Mouse (Mus musculus): ENCODE data around the gene Uqcc2. TPM values are rescaled to one million over a fixed set of nuclear protein-coding genes. Genes with fewer than 3 reads are reported as not detected.
A peak's percentile ranks its signal among the peaks of the same experiment; 100 is the strongest.

Uqcc2 gene
- polyA plus RNA-seq, 1 experiment from 2014 or later, result 353 TPM

- no peak overlapping the region for H3K9ac ChIP-seq (ENCODE audit: low read length)
- H3K27ac ChIP-seq (ENCODE audit: low read depth), result no peak overlapping the region
- no peak for DNase-seq (ENCODE audit: low spot score)
- H3K4me1 ChIP-seq (replicated peaks; ENCODE audit: control insufficient read depth, insufficient read depth, low read length), result peaks cover 21% of the 10 kb centered on the region
- no peak for ATAC-seq (replicated peaks; ENCODE audit: low FRiP score, low TSS enrichment, low read depth)
- no peak overlapping the region for H3K4me3 ChIP-seq (ENCODE audit: low read depth, low read length)
- peaks cover 40% of the 10 kb centered on the region for H3K36me3 ChIP-seq (ENCODE audit: control insufficient read depth, insufficient read depth, low read length)
- 82% methylated on average over 25 of the region's 25 CpGs for WGBS
- H3K4me2 ChIP-seq (ENCODE audit: low read length), result no peak overlapping the region
- H3K27me3 ChIP-seq (replicated peaks; ENCODE audit: control insufficient read depth, insufficient read depth, low read length), result no peaks in the 10 kb centered on the region
- no peaks in the 10 kb centered on the region for H3K9me3 ChIP-seq (ENCODE audit: control insufficient read depth, low read length)
These were observed 14.8 kb downstream of the Uqcc2 start for GRCm38 (mm10) chr17:27118676-27119539.

- H3K27ac ChIP-seq (ENCODE audit: low read depth), result no peak overlapping the region
- no peak overlapping the region for H3K4me2 ChIP-seq (ENCODE audit: low read length)
- H3K4me3 ChIP-seq (ENCODE audit: low read depth, low read length), result no peak overlapping the region
- no peak for ATAC-seq (replicated peaks; ENCODE audit: low FRiP score, low TSS enrichment, low read depth)
- peaks cover 17% of the 10 kb centered on the region for H3K36me3 ChIP-seq (ENCODE audit: control insufficient read depth, insufficient read depth, low read length)
- WGBS, result 80% methylated on average over 7 of the region's 7 CpGs
- H3K4me1 ChIP-seq (replicated peaks; ENCODE audit: control insufficient read depth, insufficient read depth, low read length), result no peaks in the 10 kb centered on the region
- H3K27me3 ChIP-seq (replicated peaks; ENCODE audit: control insufficient read depth, insufficient read depth, low read length), result no peaks in the 10 kb centered on the region
- no peak overlapping the region for H3K9ac ChIP-seq (ENCODE audit: low read length)
- no peak for DNase-seq (ENCODE audit: low spot score)
- H3K9me3 ChIP-seq (ENCODE audit: control insufficient read depth, low read length), result no peaks in the 10 kb centered on the region
These were observed 23.6 kb downstream of the Uqcc2 start for GRCm38 (mm10) chr17:27110072-27110471.

- no peaks in the 10 kb centered on the region for H3K4me1 ChIP-seq (replicated peaks; ENCODE audit: control insufficient read depth, insufficient read depth, low read length)
- no peak overlapping the region for H3K4me2 ChIP-seq (ENCODE audit: low read length)
- 75% methylated on average over 6 of the region's 6 CpGs for WGBS
- H3K4me3 ChIP-seq (ENCODE audit: low read depth, low read length), result no peak overlapping the region
- H3K27ac ChIP-seq (ENCODE audit: low read depth), result no peak overlapping the region
- no peaks in the 10 kb centered on the region for H3K27me3 ChIP-seq (replicated peaks; ENCODE audit: control insufficient read depth, insufficient read depth, low read length)
- no peaks in the 10 kb centered on the region for H3K9me3 ChIP-seq (ENCODE audit: control insufficient read depth, low read length)
- ATAC-seq (replicated peaks; ENCODE audit: low FRiP score, low TSS enrichment, low read depth), result no peak
- peaks cover 8% of the 10 kb centered on the region for H3K36me3 ChIP-seq (ENCODE audit: control insufficient read depth, insufficient read depth, low read length)
- no peak overlapping the region for H3K9ac ChIP-seq (ENCODE audit: low read length)
- DNase-seq (ENCODE audit: low spot score), result no peak
These were observed 25.8 kb downstream of the Uqcc2 start for GRCm38 (mm10) chr17:27107936-27108335.

- Histone ChIP-seq H3K4me1 (replicated peaks; ENCODE audit: control insufficient read depth, insufficient read depth, low read length) (no peaks in the 10 kb centered on the region), H3K4me2 (ENCODE audit: low read length) (no peak overlapping the region), H3K4me3 (ENCODE audit: low read depth, low read length) (no peak overlapping the region), H3K27ac (ENCODE audit: low read depth) (no peak overlapping the region), H3K9ac (ENCODE audit: low read length) (no peak overlapping the region), H3K36me3 (ENCODE audit: control insufficient read depth, insufficient read depth, low read length) (peaks cover 5% of the 10 kb centered on the region), H3K27me3 (replicated peaks; ENCODE audit: control insufficient read depth, insufficient read depth, low read length) (no peaks in the 10 kb centered on the region), H3K9me3 (ENCODE audit: control insufficient read depth, low read length) (no peaks in the 10 kb centered on the region)
- WGBS, result 83% methylated on average over 9 of the region's 9 CpGs
- ATAC-seq (replicated peaks; ENCODE audit: low FRiP score, low TSS enrichment, low read depth), result no peak
- no peak for DNase-seq (ENCODE audit: low spot score)
These were observed 27.0 kb downstream of the Uqcc2 start for GRCm38 (mm10) chr17:27106745-27107144.

- WGBS, result 77% methylated on average over 18 of the region's 18 CpGs
- DNase-seq (ENCODE audit: low spot score) (no peak), ATAC-seq (replicated peaks; ENCODE audit: low FRiP score, low TSS enrichment, low read depth) (peak; percentile 16; the same call in 1 of the 2 replicates)
These were observed 27.8 kb downstream of the Uqcc2 start for GRCm38 (mm10) chr17:27105698-27106470.

GRCm38 (mm10) chr17:27101675-27102074 lies 32.0 kb downstream of the Uqcc2 start:
- no peak for DNase-seq (ENCODE audit: low spot score)
- no peak overlapping the region for H3K4me2 ChIP-seq (ENCODE audit: low read length)
- ATAC-seq (replicated peaks; ENCODE audit: low FRiP score, low TSS enrichment, low read depth), result no peak
- 73% methylated on average over 5 of the region's 5 CpGs for WGBS
- peaks cover 13% of the 10 kb centered on the region; the same call in 1 of the 2 replicates for H3K36me3 ChIP-seq (ENCODE audit: control insufficient read depth, insufficient read depth, low read length)
- no peak overlapping the region for H3K9ac ChIP-seq (ENCODE audit: low read length)
- no peaks in the 10 kb centered on the region for H3K9me3 ChIP-seq (ENCODE audit: control insufficient read depth, low read length)
- no peak overlapping the region for H3K4me3 ChIP-seq (ENCODE audit: low read depth, low read length)
- H3K4me1 ChIP-seq (replicated peaks; ENCODE audit: control insufficient read depth, insufficient read depth, low read length), result no peaks in the 10 kb centered on the region
- no peaks in the 10 kb centered on the region for H3K27me3 ChIP-seq (replicated peaks; ENCODE audit: control insufficient read depth, insufficient read depth, low read length)
- no peak overlapping the region for H3K27ac ChIP-seq (ENCODE audit: low read depth)

More at GRCm38 (mm10) chr17:27105698-27106470, 27.8 kb downstream of the Uqcc2 start:
- H3K9me3 ChIP-seq (ENCODE audit: control insufficient read depth, low read length), result no peaks in the 10 kb centered on the region
- no peaks in the 10 kb centered on the region for H3K27me3 ChIP-seq (replicated peaks; ENCODE audit: control insufficient read depth, insufficient read depth, low read length)
- no peak overlapping the region for H3K4me2 ChIP-seq (ENCODE audit: low read length)
- H3K4me3 ChIP-seq (ENCODE audit: low read depth, low read length), result no peak overlapping the region
- H3K36me3 ChIP-seq (ENCODE audit: control insufficient read depth, insufficient read depth, low read length), result peaks cover 5% of the 10 kb centered on the region; the same call in 1 of the 2 replicates
- H3K27ac ChIP-seq (ENCODE audit: low read depth), result no peak overlapping the region
- H3K9ac ChIP-seq (ENCODE audit: low read length), result no peak overlapping the region
- no peaks in the 10 kb centered on the region for H3K4me1 ChIP-seq (replicated peaks; ENCODE audit: control insufficient read depth, insufficient read depth, low read length)

- no peaks in the 10 kb centered on the region for H3K4me1 ChIP-seq (replicated peaks; ENCODE audit: control insufficient read depth, insufficient read depth, low read length)
- no peak overlapping the region for H3K9ac ChIP-seq (ENCODE audit: low read length)
- no peaks in the 10 kb centered on the region for H3K9me3 ChIP-seq (ENCODE audit: control insufficient read depth, low read length)
- H3K36me3 ChIP-seq (ENCODE audit: control insufficient read depth, insufficient read depth, low read length), result peaks cover 25% of the 10 kb centered on the region; the same call in 1 of the 2 replicates
- no peak overlapping the region for H3K4me2 ChIP-seq (ENCODE audit: low read length)
- ATAC-seq (replicated peaks; ENCODE audit: low FRiP score, low TSS enrichment, low read depth) (peak; percentile 29; the same call in 1 of the 2 replicates), DNase-seq (ENCODE audit: low spot score) (no peak)
- no peak overlapping the region for H3K4me3 ChIP-seq (ENCODE audit: low read depth, low read length)
- 43% methylated on average over 13 of the region's 13 CpGs for WGBS
- no peaks in the 10 kb centered on the region for H3K27me3 ChIP-seq (replicated peaks; ENCODE audit: control insufficient read depth, insufficient read depth, low read length)
- no peak overlapping the region for H3K27ac ChIP-seq (ENCODE audit: low read depth)
These were observed 38.0 kb downstream of the Uqcc2 start for GRCm38 (mm10) chr17:27095690-27096089.

GRCm38 (mm10) chr17:27090068-27090467 lies 43.6 kb downstream of the Uqcc2 start:
- Histone ChIP-seq H3K27me3 (replicated peaks; ENCODE audit: control insufficient read depth, insufficient read depth, low read length) (no peaks in the 10 kb centered on the region), H3K27ac (ENCODE audit: low read depth) (no peak overlapping the region), H3K9ac (ENCODE audit: low read length) (no peak overlapping the region), H3K9me3 (ENCODE audit: control insufficient read depth, low read length) (no peaks in the 10 kb centered on the region), H3K4me2 (ENCODE audit: low read length) (no peak overlapping the region), H3K4me3 (ENCODE audit: low read depth, low read length) (no peak overlapping the region), H3K36me3 (ENCODE audit: control insufficient read depth, insufficient read depth, low read length) (peaks cover 33% of the 10 kb centered on the region; the same call in 1 of the 2 replicates), H3K4me1 (replicated peaks; ENCODE audit: control insufficient read depth, insufficient read depth, low read length) (no peaks in the 10 kb centered on the region)
- ATAC-seq (replicated peaks; ENCODE audit: low FRiP score, low TSS enrichment, low read depth) (no peak), DNase-seq (ENCODE audit: low spot score) (no peak)
- 69% methylated on average over 9 of the region's 9 CpGs for WGBS
